Mouse (Mus musculus) frontal cortex, postnatal 36 days (tissue): Measurements from ENCODE around the gene Map4.
A peak's percentile ranks its signal among the peaks of the same experiment; 100 is the strongest.
"Not testable (repeated sequence)": the region's sequence is repeated elsewhere in the genome, so short reads cannot be mapped to it uniquely, and the experiment has no call there.

Source experiments
- DNase-seq, 2 experiments: peaks; one replicate each; pipeline ENCODE4 v3.0.0; 2022; ENCODE audit warnings: low spot score in 2 of 2

Map4 gene

DNA sequence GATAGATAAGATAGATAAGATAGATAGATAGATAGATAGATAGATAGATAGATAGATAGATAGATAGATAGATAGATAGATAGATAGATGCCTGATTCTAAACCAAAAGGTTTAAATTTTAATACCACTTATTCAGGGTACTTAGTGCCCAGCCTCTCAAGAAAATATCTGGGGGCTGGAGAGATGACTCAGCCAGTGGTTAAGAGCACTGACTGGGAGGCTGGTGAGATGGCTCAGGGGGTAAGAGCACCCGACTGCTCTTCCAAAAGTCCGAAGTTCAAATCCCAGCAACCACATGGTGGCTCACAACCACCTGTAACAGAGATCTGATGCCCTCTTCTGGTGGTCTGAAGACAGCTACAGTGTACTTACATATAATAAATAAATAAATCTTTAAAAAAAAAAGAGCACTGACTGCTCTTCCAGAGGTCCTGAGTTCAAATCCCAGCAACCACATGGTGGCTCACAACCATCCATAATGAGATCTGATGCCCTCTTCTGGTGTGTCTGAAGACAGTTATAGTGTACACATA is 192.8 kb downstream of the Map4 start:
- not testable (repeated sequence) for DNase-seq

DNA sequence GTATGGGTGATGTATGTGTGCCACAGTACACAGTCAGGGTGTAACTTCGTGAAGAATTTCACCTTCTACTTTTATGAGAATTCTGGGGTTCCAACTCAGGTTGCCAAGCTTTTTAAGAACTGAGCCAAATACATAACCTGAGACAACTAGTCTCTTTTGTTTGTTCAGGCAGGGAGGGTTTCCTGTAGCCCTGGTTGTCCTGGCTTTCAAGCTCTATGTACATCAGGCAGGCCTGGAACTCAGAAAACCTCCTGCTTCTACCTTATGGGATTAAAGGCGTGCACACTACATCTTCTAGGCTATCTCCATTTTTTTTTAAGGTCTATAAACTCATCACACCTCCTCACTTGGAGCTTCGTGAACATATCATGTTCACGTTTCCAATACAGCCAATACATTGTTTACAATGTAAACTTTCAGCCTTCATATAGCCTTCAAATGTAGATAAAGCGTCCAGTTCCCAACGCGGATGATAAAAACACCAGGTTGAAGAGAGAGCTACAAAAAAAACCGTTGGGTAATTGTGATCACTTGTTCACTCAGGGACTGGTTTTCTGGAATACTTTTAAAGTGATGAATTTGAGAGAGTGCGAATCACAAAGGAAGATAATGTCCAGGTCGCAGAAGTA is 199.8 kb downstream of the Map4 start:
- no peak for DNase-seq

DNA sequence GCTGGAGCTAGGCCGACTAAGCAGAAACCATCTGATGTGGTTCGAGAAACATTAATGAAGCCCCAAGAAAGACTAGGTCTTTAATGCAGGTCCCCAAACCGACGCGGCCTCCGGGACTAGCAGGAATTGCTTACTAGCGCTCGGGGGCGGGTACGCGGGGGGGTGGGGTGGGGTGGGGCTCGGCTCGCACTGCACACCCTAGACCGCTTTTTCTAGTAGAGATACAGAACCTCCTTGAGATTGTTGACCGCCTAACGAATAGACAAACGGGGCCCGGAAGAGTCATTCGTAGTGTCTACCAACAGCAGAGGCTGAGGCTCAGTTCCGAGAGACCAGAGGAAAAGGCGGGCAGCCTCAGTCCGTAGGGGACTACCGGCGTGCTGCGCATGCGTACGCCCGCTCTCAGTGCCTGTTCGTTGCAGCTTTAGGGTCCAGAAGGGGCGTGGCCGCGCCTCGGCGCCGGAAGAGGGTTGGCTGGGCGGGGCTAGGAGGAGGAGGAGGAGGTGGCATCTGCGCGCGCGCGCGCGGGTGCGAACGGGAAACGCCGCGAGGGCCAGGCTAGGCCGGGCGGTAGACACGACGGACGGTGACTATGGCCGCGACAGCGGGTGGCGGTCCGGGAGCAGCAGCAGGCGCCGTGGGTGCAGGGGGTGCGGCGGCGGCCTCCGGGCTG is 200.4 kb downstream of the Map4 start:
- peak; percentile 98 to 99 for DNase-seq

DNA sequence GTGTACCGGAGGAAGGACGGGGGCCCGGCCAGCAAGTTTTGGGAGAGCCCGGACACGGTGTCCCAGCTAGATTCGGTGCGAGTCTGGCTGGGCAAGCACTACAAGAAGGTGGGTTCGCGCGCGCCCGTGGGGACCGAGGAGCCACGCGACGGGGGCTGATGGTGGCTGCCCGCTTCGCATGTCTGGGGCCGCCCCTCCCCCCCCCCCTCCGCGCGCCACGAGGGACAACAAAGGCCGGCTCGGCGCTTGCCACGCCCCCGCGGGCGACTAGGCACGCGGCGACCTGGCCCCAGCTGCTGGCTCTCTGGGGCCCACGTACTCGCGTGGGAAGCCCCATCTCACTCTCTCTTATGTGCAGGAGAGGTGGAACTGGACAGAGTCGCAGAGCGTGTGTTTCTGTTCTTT is 200.9 kb downstream of the Map4 start:
- peak; percentile 20 to 26 for DNase-seq

DNA sequence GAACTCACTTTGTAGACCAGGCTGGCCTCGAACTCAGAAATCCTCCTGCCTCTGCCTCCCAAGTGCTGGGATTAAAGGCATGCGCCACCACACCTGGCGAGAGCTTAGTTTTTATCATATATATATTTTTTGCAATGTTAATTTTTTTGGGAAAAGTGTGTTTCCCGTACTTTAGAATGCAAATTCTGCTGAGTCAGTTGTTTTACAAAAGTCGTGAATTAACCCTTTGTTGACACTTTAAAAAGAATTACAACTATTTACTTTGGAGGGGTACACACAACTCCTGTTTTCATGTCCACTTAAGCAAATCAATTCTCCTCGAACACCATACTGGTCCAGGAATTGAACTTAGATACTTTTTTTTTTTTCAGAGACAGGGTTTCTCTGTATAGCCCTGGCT is 201.7 kb downstream of the Map4 start:
- no peak for DNase-seq
